Mouse (Mus musculus) intestine, postnatal 0 days (tissue): ENCODE results near the gene Unc79. TPM values are rescaled to one million over a fixed set of nuclear protein-coding genes. Genes with fewer than 3 reads are reported as not detected.

Source experiments
- ATAC-seq: fragments of 200-750 bp; cut with Nextera tagmentation; 2 replicates; pipeline ENCODE4 v1.8.0; 2017; ENCODE audit warnings: mild to moderate bottlenecking, moderate TSS enrichment, moderate library complexity
- H3K27ac ChIP-seq: fragments of 300-500 bp; sonication (generic); 2 replicates; pipeline ENCODE4 v1.5.1; 2014; ENCODE audit warnings: mild to moderate bottlenecking, low read depth, low read length, moderate library complexity
- H3K27me3 ChIP-seq: fragments of 300-500 bp; sonication (generic); replicated peaks from 2 replicates; pipeline ENCODE4 v1.6.1; 2014; ENCODE audit warnings: low read length, mixed read lengths; ENCODE audit not compliant: control insufficient read depth, insufficient read depth
- H3K36me3 ChIP-seq: fragments of 300-500 bp; sonication (generic); 2 replicates; pipeline ENCODE4 v1.6.1; 2014; ENCODE audit warnings: mild to moderate bottlenecking, moderate library complexity; ENCODE audit not compliant: control insufficient read depth, insufficient read depth
- H3K4me1 ChIP-seq: fragments of 300-500 bp; sonication (generic); replicated peaks from 2 replicates; pipeline ENCODE4 v1.6.1; 2014; ENCODE audit warnings: antibody characterized with exemption, low read length, mixed read lengths; ENCODE audit not compliant: control insufficient read depth, insufficient read depth
- H3K4me2 ChIP-seq: fragments of 300-500 bp; sonication (generic); replicated peaks from 2 replicates; pipeline ENCODE4 v1.6.1; 2014; ENCODE audit warnings: low read depth, mild to moderate bottlenecking, moderate library complexity
- H3K4me3 ChIP-seq: fragments of 300-500 bp; sonication (generic); 2 replicates; pipeline ENCODE4 v1.5.1; 2014; ENCODE audit warnings: low read depth, low read length
- H3K9ac ChIP-seq: fragments of 300-500 bp; sonication (generic); 2 replicates; pipeline ENCODE4 v1.6.1; 2014; ENCODE audit warnings: mild to moderate bottlenecking, low read depth, low read length
- H3K9me3 ChIP-seq: fragments of 300-500 bp; sonication (generic); 2 replicates; pipeline ENCODE4 v1.6.1; 2016; ENCODE audit warnings: mixed run types; ENCODE audit not compliant: control insufficient read depth
- CTCF ChIP-seq: sonication (generic); IDR thresholded peaks from 2 replicates; pipeline ENCODE4 v1.5.1; 2016; ENCODE audit warnings: low read depth, mild to moderate bottlenecking, control low read depth, antibody characterized with exemption, moderate library complexity
- WGBS: fragments of 180-500 bp; shearing (Covaris S2); extraction: QIAGEN DNeasy Blood & Tissue Kit; methylation state at CpG from one replicate; pipeline ENCODE4 v1.1.7; 2014; 5-methylcytosine and 5-hydroxymethylcytosine counted together
- polyA plus RNA-seq: library from polyadenylated mRNA; unstranded; fragments of >200 nt; fragmentation: Nextera tagmentation; extraction: Ambion mirVana; gene quantifications from 2 replicates; pipeline ENCODE4 v1.2.1, GENCODE M21; 2015

Unc79 gene
- polyA plus RNA-seq, 1 experiment from 2014 or later = 0.10 TPM

GRCm38 (mm10) chr12:102961066-102961465, 12.4 kb downstream of the Unc79 start:
- no peaks in the 10 kb centered on the region for H3K27me3 ChIP-seq
- 40% methylated on average over 3 of the region's 3 CpGs for whole genome bisulfite sequencing

GRCm38 (mm10) chr12:102964486-102964885, 15.8 kb downstream of the Unc79 start:
- WGBS = 70% methylated on average over 3 of the region's 3 CpGs
- Histone ChIP-seq H3K4me1 (no peaks in the 10 kb centered on the region), H3K9ac (no peak overlapping the region), H3K27me3 (no peaks in the 10 kb centered on the region), H3K4me3 (no peak overlapping the region), H3K9me3 (no peaks in the 10 kb centered on the region), H3K36me3 (no peaks in the 10 kb centered on the region), H3K27ac (no peak overlapping the region), H3K4me2 (no peak overlapping the region)
- TF ChIP-seq CTCF = no peak
- no peak for ATAC-seq

More at GRCm38 (mm10) chr12:102961066-102961465, 12.4 kb downstream of the Unc79 start:
- TF ChIP-seq CTCF = no peak
- H3K4me1 ChIP-seq = no peaks in the 10 kb centered on the region
- ATAC-seq = no peak
- no peak overlapping the region for H3K4me3 ChIP-seq
- H3K4me2 ChIP-seq = no peak overlapping the region
- H3K36me3 ChIP-seq = no peaks in the 10 kb centered on the region
- H3K9me3 ChIP-seq = no peaks in the 10 kb centered on the region
- no peak overlapping the region for H3K27ac ChIP-seq
- no peak overlapping the region for H3K9ac ChIP-seq

- no peaks in the 10 kb centered on the region for H3K9me3 ChIP-seq
- no peak overlapping the region for H3K4me3 ChIP-seq
- WGBS = 29% methylated on average over 4 of the region's 4 CpGs
- no peaks in the 10 kb centered on the region for H3K4me1 ChIP-seq
- no peaks in the 10 kb centered on the region for H3K27me3 ChIP-seq
- no peak overlapping the region for H3K27ac ChIP-seq
- peak; percentile 91 for ATAC-seq
- TF ChIP-seq CTCF = no peak
- no peaks in the 10 kb centered on the region for H3K36me3 ChIP-seq
- no peak overlapping the region for H3K9ac ChIP-seq
- H3K4me2 ChIP-seq = no peak overlapping the region
Measured at GRCm38 (mm10) chr12:102980584-102980983, 31.9 kb downstream of the Unc79 start.

- Histone ChIP-seq H3K4me3 (no peak overlapping the region), H3K9ac (no peak overlapping the region), H3K4me1 (no peaks in the 10 kb centered on the region), H3K27ac (no peak overlapping the region), H3K36me3 (no peaks in the 10 kb centered on the region), H3K9me3 (no peaks in the 10 kb centered on the region), H3K27me3 (no peaks in the 10 kb centered on the region), H3K4me2 (no peak overlapping the region)
- no peak for TF ChIP-seq CTCF
- 88% methylated on average over 3 of the region's 3 CpGs for WGBS
- ATAC-seq = no peak
Measured at GRCm38 (mm10) chr12:102981543-102981942, 32.9 kb downstream of the Unc79 start.

GRCm38 (mm10) chr12:102985401-102985800, 36.7 kb downstream of the Unc79 start:
- no peak for ATAC-seq
- Histone ChIP-seq H3K9ac (no peak overlapping the region), H3K27ac (no peak overlapping the region), H3K4me3 (no peak overlapping the region), H3K36me3 (no peaks in the 10 kb centered on the region), H3K4me1 (no peaks in the 10 kb centered on the region), H3K27me3 (no peaks in the 10 kb centered on the region), H3K9me3 (no peaks in the 10 kb centered on the region), H3K4me2 (no peak overlapping the region)
- TF ChIP-seq CTCF = no peak

GRCm38 (mm10) chr12:102987736-102988135, 39.1 kb downstream of the Unc79 start:
- Histone ChIP-seq H3K36me3 (no peaks in the 10 kb centered on the region), H3K27ac (no peak overlapping the region), H3K9me3 (no peaks in the 10 kb centered on the region), H3K27me3 (no peaks in the 10 kb centered on the region), H3K4me3 (no peak overlapping the region), H3K9ac (no peak overlapping the region), H3K4me1 (no peaks in the 10 kb centered on the region), H3K4me2 (no peak overlapping the region)
- 69% methylated on average over 6 of the region's 6 CpGs for WGBS
- no peak for TF ChIP-seq CTCF
- ATAC-seq = no peak

GRCm38 (mm10) chr12:103008491-103008890, 59.8 kb downstream of the Unc79 start:
- Histone ChIP-seq H3K4me1 (no peaks in the 10 kb centered on the region), H3K9me3 (no peaks in the 10 kb centered on the region), H3K27me3 (no peaks in the 10 kb centered on the region), H3K4me2 (no peak overlapping the region), H3K9ac (no peak overlapping the region), H3K36me3 (no peaks in the 10 kb centered on the region), H3K27ac (no peak overlapping the region), H3K4me3 (no peak overlapping the region)
- WGBS = 54% methylated on average over 4 of the region's 4 CpGs
- ATAC-seq = no peak
- TF ChIP-seq CTCF = no peak
